ENCODE assay signal across 7 mouse cellular contexts in genomic region chr1:37865401-37866215, GRCm38 (mm10). TPM values are rescaled to one million over a fixed set of nuclear protein-coding genes. Genes with fewer than 3 reads are reported as not detected.
DNase-seq lines count a peak whose midpoint lies in the region; ATAC-seq and TF ChIP-seq lines count a peak whose summit lies in the region.

No protein-coding gene starts in this region.

- no peaks in the 10 kb centered on the region for H3K9me3 ChIP-seq in lung, postnatal 0 days (ENCODE audit: low read length)
- no peaks in the 10 kb centered on the region for H3K9me3 ChIP-seq in embryonic facial prominence, embryonic 15.5 days (replicated peaks)
- H3K9me3 ChIP-seq in intestine, embryonic 15.5 days = no peaks in the 10 kb centered on the region

- 7% methylated on average over 23 of the region's 23 CpGs for WGBS in lung, postnatal 0 days
- 9% methylated on average over 23 of the region's 23 CpGs for WGBS in embryonic facial prominence, embryonic 15.5 days
- WGBS in intestine, embryonic 15.5 days = 10% methylated on average over 23 of the region's 23 CpGs
- WGBS in olfactory bulb, adult 2 months = 7% methylated on average over 23 of the region's 23 CpGs

- TF ChIP-seq EP300 in lung, postnatal 0 days (IDR thresholded peaks at IDR 0.05) = no peak

- peak overlapping the region; percentile 69 for H3K27ac ChIP-seq in lung, postnatal 0 days (ENCODE audit: low read length)
- H3K27ac ChIP-seq in embryonic facial prominence, embryonic 15.5 days (replicated peaks) = peak overlapping the region; percentile 91
- peak overlapping the region; percentile 89 for H3K27ac ChIP-seq in intestine, embryonic 15.5 days
- peak overlapping the region; percentile 89 for H3K27ac ChIP-seq in olfactory bulb, adult 2 months (ENCODE audit: insufficient read depth, low read depth, low read length)

- H3K4me1 ChIP-seq in lung, postnatal 0 days (ENCODE audit: insufficient read depth, low read depth, low read length) = no peaks in the 10 kb centered on the region
- H3K4me1 ChIP-seq in embryonic facial prominence, embryonic 15.5 days = peaks cover 7% of the 10 kb centered on the region
- H3K4me1 ChIP-seq in intestine, embryonic 15.5 days (replicated peaks) = no peaks in the 10 kb centered on the region
- no peaks in the 10 kb centered on the region for H3K4me1 ChIP-seq in olfactory bulb, adult 2 months (ENCODE audit: control insufficient read depth, insufficient read depth, low read length)

- peak; percentile 20 for DNase-seq in lung, postnatal 0 days (ENCODE audit: low spot score)
- DNase-seq in lung, postnatal 25 days (ENCODE audit: low spot score) = no peak
- no peak for DNase-seq in frontal cortex, postnatal 25 days (ENCODE audit: low spot score in 2 of 2)
- no peak for DNase-seq in right cerebral cortex, postnatal 14 days

- no peak for TF ChIP-seq POLR2A in olfactory bulb, adult 2 months (IDR thresholded peaks at IDR 0.05; ENCODE audit: insufficient read depth, low read depth, low read length)

- peak overlapping the region; percentile 53 for H3K4me3 ChIP-seq in lung, postnatal 0 days (ENCODE audit: low read depth, low read length)
- peak overlapping the region; percentile 64 for H3K4me3 ChIP-seq in embryonic facial prominence, embryonic 15.5 days (replicated peaks)
- H3K4me3 ChIP-seq in intestine, embryonic 15.5 days (replicated peaks) = peak overlapping the region; percentile 68
- peak overlapping the region; percentile 66 for H3K4me3 ChIP-seq in olfactory bulb, adult 2 months (ENCODE audit: insufficient read depth, low read depth, low read length)

- no peaks in the 10 kb centered on the region for H3K36me3 ChIP-seq in lung, postnatal 0 days (ENCODE audit: insufficient read depth, low read length)
- no peaks in the 10 kb centered on the region for H3K36me3 ChIP-seq in embryonic facial prominence, embryonic 15.5 days
- no peaks in the 10 kb centered on the region for H3K36me3 ChIP-seq in intestine, embryonic 15.5 days

- ATAC-seq in lung, postnatal 0 days = no peak
- ATAC-seq in embryonic facial prominence, embryonic 15.5 days (ENCODE audit: insufficient number of reproducible peaks, low FRiP score, low TSS enrichment, low read depth) = no peak
- ATAC-seq in intestine, embryonic 15.5 days = no peak

- no peaks in the 10 kb centered on the region; the same call in 1 of the 2 replicates for H3K27me3 ChIP-seq in lung, postnatal 0 days (replicated peaks; ENCODE audit: insufficient read depth, low read length)
- no peaks in the 10 kb centered on the region for H3K27me3 ChIP-seq in embryonic facial prominence, embryonic 15.5 days
- H3K27me3 ChIP-seq in intestine, embryonic 15.5 days (replicated peaks) = no peaks in the 10 kb centered on the region

- peak overlapping the region; percentile 57 for H3K4me2 ChIP-seq in lung, postnatal 0 days (replicated peaks; ENCODE audit: low read depth, low read length)
- H3K4me2 ChIP-seq in embryonic facial prominence, embryonic 15.5 days (replicated peaks) = peak overlapping the region; percentile 77
- peak overlapping the region; percentile 83 for H3K4me2 ChIP-seq in intestine, embryonic 15.5 days (replicated peaks)

- no peak for TF ChIP-seq CTCF in lung, postnatal 0 days (IDR thresholded peaks at IDR 0.05)
- no peak for TF ChIP-seq CTCF in olfactory bulb, adult 2 months (IDR thresholded peaks at IDR 0.05; ENCODE audit: insufficient read depth, low read depth, low read length)

- peak overlapping the region; percentile 12; the same call in 1 of the 2 replicates for H3K9ac ChIP-seq in lung, postnatal 0 days (replicated peaks; ENCODE audit: low read depth)
- peak overlapping the region; percentile 53 for H3K9ac ChIP-seq in embryonic facial prominence, embryonic 15.5 days
- peak overlapping the region; percentile 67 for H3K9ac ChIP-seq in intestine, embryonic 15.5 days

RNA-seq across cellular contexts. Expression of gene Tsga10, which starts 0.6 kb away (rescaled TPM):
- 5.0 and 7.7 TPM in 2 replicates for polyA plus RNA-seq in lung, postnatal 0 days (2015; fragmentation: Nextera tagmentation; extraction: Ambion mirVana)
- 8.3 and 8.9 TPM in 2 replicates for polyA plus RNA-seq in embryonic facial prominence, embryonic 15.5 days (2015; fragmentation: Nextera tagmentation; extraction: Ambion mirVana)
- 4.5 and 4.7 TPM in 2 replicates for polyA plus RNA-seq in intestine, embryonic 15.5 days (2015; fragmentation: Nextera tagmentation; extraction: Ambion mirVana)
- not detected in 2 replicates for polyA plus RNA-seq in olfactory bulb, adult 2 months (2012; ENCODE audit: insufficient read depth, insufficient read length, low replicate concordance, missing spikeins)

RNA-seq across cellular contexts. Expression of gene Lipt1, which starts 5.9 kb away (rescaled TPM):
- 5.0 and 6.6 TPM in 2 replicates for polyA plus RNA-seq in lung, postnatal 0 days (2015; fragmentation: Nextera tagmentation; extraction: Ambion mirVana)
- 6.6 and 9.3 TPM in 2 replicates for polyA plus RNA-seq in embryonic facial prominence, embryonic 15.5 days (2015; fragmentation: Nextera tagmentation; extraction: Ambion mirVana)
- polyA plus RNA-seq in intestine, embryonic 15.5 days (2015; fragmentation: Nextera tagmentation; extraction: Ambion mirVana) = 9.0 and 11.4 TPM in 2 replicates
- polyA plus RNA-seq in olfactory bulb, adult 2 months (2012; ENCODE audit: insufficient read depth, insufficient read length, low replicate concordance, missing spikeins) = not detected in 2 replicates

RNA-seq across cellular contexts. Expression of gene Mitd1, which starts 24.6 kb away (rescaled TPM):
- polyA plus RNA-seq in lung, postnatal 0 days (2015; fragmentation: Nextera tagmentation; extraction: Ambion mirVana) = 21.6 and 26.1 TPM in 2 replicates
- 23.5 and 23.8 TPM in 2 replicates for polyA plus RNA-seq in embryonic facial prominence, embryonic 15.5 days (2015; fragmentation: Nextera tagmentation; extraction: Ambion mirVana)
- 29.7 and 29.8 TPM in 2 replicates for polyA plus RNA-seq in intestine, embryonic 15.5 days (2015; fragmentation: Nextera tagmentation; extraction: Ambion mirVana)
- polyA plus RNA-seq in olfactory bulb, adult 2 months (2012; ENCODE audit: insufficient read depth, insufficient read length, low replicate concordance, missing spikeins) = not detected in 2 replicates

RNA-seq across cellular contexts. Expression of gene Mrpl30, which starts 24.7 kb away (rescaled TPM):
- 165 and 174 TPM in 2 replicates for polyA plus RNA-seq in lung, postnatal 0 days (2015; fragmentation: Nextera tagmentation; extraction: Ambion mirVana)
- polyA plus RNA-seq in embryonic facial prominence, embryonic 15.5 days (2015; fragmentation: Nextera tagmentation; extraction: Ambion mirVana) = 237 and 239 TPM in 2 replicates
- 255 and 258 TPM in 2 replicates for polyA plus RNA-seq in intestine, embryonic 15.5 days (2015; fragmentation: Nextera tagmentation; extraction: Ambion mirVana)
- polyA plus RNA-seq in olfactory bulb, adult 2 months (2012; ENCODE audit: insufficient read depth, insufficient read length, low replicate concordance, missing spikeins) = not detected in 2 replicates

RNA-seq across cellular contexts. Expression of gene Lyg2, which starts 50.7 kb away (rescaled TPM):
- polyA plus RNA-seq in lung, postnatal 0 days (2015; fragmentation: Nextera tagmentation; extraction: Ambion mirVana) = not detected in 2 replicates
- 1.7 and 1.8 TPM in 2 replicates for polyA plus RNA-seq in embryonic facial prominence, embryonic 15.5 days (2015; fragmentation: Nextera tagmentation; extraction: Ambion mirVana)
- not detected in 2 replicates for polyA plus RNA-seq in intestine, embryonic 15.5 days (2015; fragmentation: Nextera tagmentation; extraction: Ambion mirVana)
- not detected in 2 replicates for polyA plus RNA-seq in olfactory bulb, adult 2 months (2012; ENCODE audit: insufficient read depth, insufficient read length, low replicate concordance, missing spikeins)

Comparison
In these comparisons a context has a peak if more than half of its experiments do, and no peak if none do; other contexts are left out.
1. H3K9ac ChIP-seq: peak in every context shown above with its lines; median percentile 67 in intestine, embryonic 15.5 days; 53 in embryonic facial prominence, embryonic 15.5 days; 12 in lung, postnatal 0 days.
2. RNA of gene Mitd1, which starts 24.6 kb away (polyA plus RNA-seq): 29.7 to 29.8 TPM in intestine, embryonic 15.5 days, 21.6 to 26.1 TPM in lung, postnatal 0 days and 23.5 to 23.8 TPM in embryonic facial prominence, embryonic 15.5 days; not detected in olfactory bulb, adult 2 months; every median in the first group is over 10 times any median in the second.
3. Peak in every context shown above with its lines, with median percentiles within 50 percentile points of each other: H3K27ac ChIP-seq, H3K4me2 ChIP-seq and H3K4me3 ChIP-seq.